Mouse (Mus musculus): ENCODE data around the gene Gm6588. TPM values are rescaled to one million over a fixed set of nuclear protein-coding genes. Genes with fewer than 3 reads are reported as not detected.

Gene Gm6588
- polyA plus RNA-seq, 1 experiment, result not detected

DNA sequence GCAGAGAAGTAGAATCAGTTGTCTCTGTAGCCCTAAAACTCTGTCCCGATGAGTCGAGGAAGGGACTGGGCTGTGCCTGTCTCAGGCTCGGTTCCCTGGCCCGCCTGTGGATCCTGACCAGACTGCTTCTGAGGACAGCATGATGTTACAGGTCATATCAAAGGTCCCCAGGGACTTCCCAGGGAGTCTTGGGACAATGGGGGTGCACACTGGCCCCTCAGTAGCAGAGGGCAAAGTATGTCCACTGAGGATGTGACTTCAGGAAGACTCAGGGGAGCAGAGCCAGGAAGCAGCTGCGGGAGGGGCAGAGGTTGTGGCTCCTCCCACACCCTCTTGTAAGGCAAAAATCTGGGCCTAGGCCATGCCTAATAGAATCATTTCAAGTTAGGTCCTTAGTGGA lies 37.2 kb downstream of the Gm6588 start:
- TF ChIP-seq POLR2A (IDR thresholded peaks at IDR 0.05; ENCODE audit: low read depth, low read length) (no peak), CTCF (IDR thresholded peaks at IDR 0.05; ENCODE audit: extremely low read depth, insufficient read depth, insufficient read length, insufficient replicate concordance) (no peak)
- Histone ChIP-seq H3K4me3 (ENCODE audit: extremely low read depth, insufficient read depth, insufficient read length) (no peak overlapping the region), H3K36me3 (ENCODE audit: control insufficient read depth, insufficient read depth, low read length) (no peaks in the 10 kb centered on the region), H3K4me1 (ENCODE audit: control insufficient read depth, insufficient read depth, insufficient read length) (no peaks in the 10 kb centered on the region), H3K27me3 (ENCODE audit: control insufficient read depth, insufficient read depth, low read length) (no peaks in the 10 kb centered on the region), H3K27ac (ENCODE audit: insufficient read depth, low read length) (no peak overlapping the region)
- DNase-seq (ENCODE audit: low read depth in 1 of 2, low spot score in 2 of 2), result no peak
- WGBS, result 48% methylated on average over 5 of the region's 5 CpGs

DNA sequence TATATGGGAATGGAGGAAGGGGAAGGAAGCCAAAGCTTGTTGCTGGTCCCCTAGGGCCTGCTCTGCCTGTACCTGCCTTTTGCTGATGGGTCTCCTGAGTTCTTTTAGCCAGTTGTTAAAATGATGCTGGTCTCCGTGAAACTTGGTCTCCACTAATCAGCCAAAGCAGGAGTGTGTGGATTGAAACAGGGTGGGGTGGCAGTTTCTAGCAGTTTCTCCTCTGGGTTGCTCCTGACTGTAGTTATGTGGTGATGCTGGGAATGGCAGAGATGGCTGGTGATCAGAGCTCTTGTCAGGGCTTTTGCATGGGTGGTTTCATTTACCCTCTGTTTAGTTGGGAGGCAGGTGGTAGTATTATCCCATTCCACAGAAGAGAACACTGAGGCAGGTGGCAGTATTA lies 38.3 kb downstream of the Gm6588 start:
- no peak overlapping the region for H3K27ac ChIP-seq (ENCODE audit: insufficient read depth, low read length)
- WGBS, result 91% methylated on average over 1 of the region's 1 CpGs

DNA sequence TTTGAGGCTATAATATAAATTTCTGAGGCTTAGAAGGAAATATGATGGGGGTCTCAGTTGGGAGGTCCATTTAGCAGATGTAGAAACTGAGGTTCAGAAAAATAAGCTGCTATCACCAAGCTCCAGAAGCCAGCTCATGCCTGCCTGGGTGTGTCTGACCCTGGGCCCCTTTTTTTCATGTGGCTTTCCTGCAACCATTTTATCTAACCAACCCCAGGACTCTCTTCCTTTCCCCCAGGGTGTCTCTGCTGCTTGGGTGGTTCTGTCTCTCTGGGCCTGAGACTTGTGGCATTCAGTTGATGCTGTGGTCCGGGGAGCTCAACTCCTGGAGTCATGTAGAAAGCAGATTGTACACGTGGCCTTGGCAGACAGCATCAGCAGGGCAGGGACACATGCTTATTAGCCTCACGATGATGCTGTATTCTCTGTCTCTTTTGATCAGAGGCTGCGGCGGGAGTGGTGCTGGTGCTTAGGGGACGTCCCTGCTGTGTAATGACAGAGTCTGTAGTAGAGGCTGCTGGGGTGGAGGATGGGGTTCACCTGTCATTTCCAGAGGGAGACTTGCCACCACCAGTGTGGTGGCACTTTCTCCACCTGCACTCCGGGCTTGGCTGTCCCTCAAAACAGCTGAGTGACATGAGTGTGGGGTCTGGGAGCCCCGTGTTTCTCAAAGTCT lies 39.0 kb downstream of the Gm6588 start:
- WGBS, result 59% methylated on average over 8 of the region's 8 CpGs
- Histone ChIP-seq H3K4me3 (ENCODE audit: extremely low read depth, insufficient read depth, insufficient read length) (no peak overlapping the region), H3K4me1 (ENCODE audit: control insufficient read depth, insufficient read depth, insufficient read length) (no peaks in the 10 kb centered on the region), H3K36me3 (ENCODE audit: control insufficient read depth, insufficient read depth, low read length) (no peaks in the 10 kb centered on the region), H3K27me3 (ENCODE audit: control insufficient read depth, insufficient read depth, low read length) (no peaks in the 10 kb centered on the region), H3K27ac (ENCODE audit: insufficient read depth, low read length) (no peak overlapping the region)
- no peak for DNase-seq (ENCODE audit: low read depth in 1 of 2, low spot score in 2 of 2)
- TF ChIP-seq POLR2A (IDR thresholded peaks at IDR 0.05; ENCODE audit: low read depth, low read length), result no peak
- no peak for TF ChIP-seq CTCF (IDR thresholded peaks at IDR 0.05; ENCODE audit: extremely low read depth, insufficient read depth, insufficient read length, insufficient replicate concordance)

More for the DNA sequence above, 38.3 kb downstream of the Gm6588 start:
- no peak overlapping the region for H3K4me3 ChIP-seq (ENCODE audit: extremely low read depth, insufficient read depth, insufficient read length)
- DNase-seq (ENCODE audit: low read depth in 1 of 2, low spot score in 2 of 2), result no peak
- H3K4me1 ChIP-seq (ENCODE audit: control insufficient read depth, insufficient read depth, insufficient read length), result no peaks in the 10 kb centered on the region
- no peaks in the 10 kb centered on the region for H3K36me3 ChIP-seq (ENCODE audit: control insufficient read depth, insufficient read depth, low read length)
- no peaks in the 10 kb centered on the region for H3K27me3 ChIP-seq (ENCODE audit: control insufficient read depth, insufficient read depth, low read length)
- TF ChIP-seq CTCF (IDR thresholded peaks at IDR 0.05; ENCODE audit: extremely low read depth, insufficient read depth, insufficient read length, insufficient replicate concordance) (no peak), POLR2A (IDR thresholded peaks at IDR 0.05; ENCODE audit: low read depth, low read length) (no peak)

DNA sequence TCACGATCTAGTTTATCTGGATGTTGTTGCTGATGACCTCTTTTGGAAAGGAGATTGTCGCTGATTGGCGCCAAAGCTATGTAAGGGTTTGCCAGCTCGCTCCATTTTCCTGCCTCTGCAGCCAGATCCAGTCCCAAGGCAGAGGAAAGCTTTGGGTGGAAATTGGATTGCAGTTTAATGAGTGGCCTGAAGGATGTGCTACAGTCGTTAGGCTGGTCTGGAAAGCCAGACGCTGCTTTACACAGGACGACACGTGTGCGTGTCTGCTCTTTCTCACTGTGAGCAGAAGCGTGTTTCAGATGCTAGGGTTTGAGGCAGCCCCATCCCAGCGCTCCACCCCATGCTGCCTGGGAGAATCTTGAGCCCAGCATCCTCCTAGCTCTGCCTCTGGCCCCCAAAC lies 42.3 kb downstream of the Gm6588 start:
- no peaks in the 10 kb centered on the region for H3K27me3 ChIP-seq (ENCODE audit: control insufficient read depth, insufficient read depth, low read length)
- no peak overlapping the region for H3K4me3 ChIP-seq (ENCODE audit: extremely low read depth, insufficient read depth, insufficient read length)
- no peak overlapping the region for H3K27ac ChIP-seq (ENCODE audit: insufficient read depth, low read length)
- DNase-seq (ENCODE audit: low read depth in 1 of 2, low spot score in 2 of 2), result no peak
- 46% methylated on average over 11 of the region's 11 CpGs for WGBS
- TF ChIP-seq POLR2A (IDR thresholded peaks at IDR 0.05; ENCODE audit: low read depth, low read length) (no peak), CTCF (IDR thresholded peaks at IDR 0.05; ENCODE audit: extremely low read depth, insufficient read depth, insufficient read length, insufficient replicate concordance) (no peak)
- no peaks in the 10 kb centered on the region for H3K36me3 ChIP-seq (ENCODE audit: control insufficient read depth, insufficient read depth, low read length)
- no peaks in the 10 kb centered on the region for H3K4me1 ChIP-seq (ENCODE audit: control insufficient read depth, insufficient read depth, insufficient read length)

DNA sequence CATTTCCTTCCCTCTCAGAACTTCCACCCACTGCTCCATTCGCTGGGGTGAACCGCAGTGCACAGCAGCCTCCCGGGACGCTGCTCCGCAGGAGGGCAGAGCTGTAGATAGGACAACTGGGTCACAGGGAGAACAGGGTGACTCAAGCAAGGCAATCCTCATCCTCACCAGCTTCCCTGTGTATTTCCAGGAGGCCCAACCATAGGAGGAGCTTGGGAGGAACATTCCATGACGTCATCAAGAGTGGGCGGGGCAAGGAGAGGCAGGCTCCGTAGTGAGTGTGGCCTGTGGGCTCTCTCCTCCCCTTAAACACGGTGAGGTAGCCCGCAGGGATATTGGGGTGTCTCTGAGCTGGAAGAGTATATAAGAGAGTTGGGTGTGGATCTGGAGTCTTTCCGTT lies 44.3 kb downstream of the Gm6588 start:
- Histone ChIP-seq H3K4me3 (ENCODE audit: extremely low read depth, insufficient read depth, insufficient read length) (no peak overlapping the region), H3K27ac (ENCODE audit: insufficient read depth, low read length) (no peak overlapping the region), H3K27me3 (ENCODE audit: control insufficient read depth, insufficient read depth, low read length) (no peaks in the 10 kb centered on the region), H3K4me1 (ENCODE audit: control insufficient read depth, insufficient read depth, insufficient read length) (no peaks in the 10 kb centered on the region), H3K36me3 (ENCODE audit: control insufficient read depth, insufficient read depth, low read length) (no peaks in the 10 kb centered on the region)
- 44% methylated on average over 11 of the region's 11 CpGs for WGBS
- DNase-seq (ENCODE audit: low read depth in 1 of 2, low spot score in 2 of 2), result no peak
- TF ChIP-seq POLR2A (IDR thresholded peaks at IDR 0.05; ENCODE audit: low read depth, low read length) (no peak), CTCF (IDR thresholded peaks at IDR 0.05; ENCODE audit: extremely low read depth, insufficient read depth, insufficient read length, insufficient replicate concordance) (no peak)

DNA sequence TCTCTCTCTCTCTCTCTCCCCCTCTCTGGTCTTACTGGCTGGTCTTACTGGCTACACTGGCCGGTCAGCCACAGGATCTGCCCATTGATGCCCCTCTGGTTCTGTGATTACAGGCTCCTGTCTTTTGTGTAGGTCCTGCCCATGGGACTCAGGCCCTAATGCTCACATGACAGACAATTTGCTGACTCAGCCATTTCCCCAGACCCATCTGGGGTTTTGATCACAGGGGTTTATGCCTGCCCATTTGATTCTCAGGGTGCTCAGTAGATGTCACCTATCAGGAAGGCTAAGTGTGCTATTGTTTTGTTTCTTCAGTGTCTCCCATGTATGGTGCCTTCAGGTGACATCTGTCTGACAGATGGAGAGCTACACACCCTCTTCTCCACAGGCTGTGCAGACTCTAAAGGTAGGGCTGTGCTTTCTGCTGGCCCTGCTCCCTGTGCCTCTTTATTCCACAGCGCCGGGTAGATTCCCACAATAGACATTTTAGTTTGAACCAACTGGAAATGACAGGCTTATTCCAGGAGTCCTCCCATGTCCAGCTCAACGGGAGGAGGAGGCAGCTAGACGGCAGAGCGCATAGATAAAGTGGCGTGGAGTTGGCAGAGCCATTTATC lies 47.6 kb downstream of the Gm6588 start:
- H3K27ac ChIP-seq (ENCODE audit: insufficient read depth, low read length), result no peak overlapping the region
- TF ChIP-seq POLR2A (IDR thresholded peaks at IDR 0.05; ENCODE audit: low read depth, low read length) (no peak), CTCF (IDR thresholded peaks at IDR 0.05; ENCODE audit: extremely low read depth, insufficient read depth, insufficient read length, insufficient replicate concordance) (no peak)
- no peak for DNase-seq (ENCODE audit: low read depth in 1 of 2, low spot score in 2 of 2)
- H3K36me3 ChIP-seq (ENCODE audit: control insufficient read depth, insufficient read depth, low read length), result no peaks in the 10 kb centered on the region
- H3K4me1 ChIP-seq (ENCODE audit: control insufficient read depth, insufficient read depth, insufficient read length), result no peaks in the 10 kb centered on the region
- H3K4me3 ChIP-seq (ENCODE audit: extremely low read depth, insufficient read depth, insufficient read length), result no peak overlapping the region
- no peaks in the 10 kb centered on the region for H3K27me3 ChIP-seq (ENCODE audit: control insufficient read depth, insufficient read depth, low read length)
- 89% methylated on average over 7 of the region's 7 CpGs for WGBS
